Mouse (Mus musculus) 3T3-L1 (cell line): ENCODE measurements around the gene Myo5a.

Experiments
- DNase-seq: peaks from one replicate; pipeline ENCODE4 v3.0.0-alpha.2; 2015; ENCODE audit warnings: low read depth, low spot score

Myo5a gene

GRCm38 (mm10) chr9:75247870-75248269 lies 177.1 kb downstream of the Myo5a start:
- DNase-seq: no peak

- DNase-seq: no peak
Observed at GRCm38 (mm10) chr9:75248359-75248758, 177.5 kb downstream of the Myo5a start.

- DNase-seq: no peak
Observed at GRCm38 (mm10) chr9:75248874-75249273, 178.1 kb downstream of the Myo5a start.

- peak; percentile 64 for DNase-seq
Observed at GRCm38 (mm10) chr9:75253158-75253557, 182.3 kb downstream of the Myo5a start.

GRCm38 (mm10) chr9:75253766-75254165 lies 183.0 kb downstream of the Myo5a start:
- DNase-seq: no peak

- no peak for DNase-seq
Observed at GRCm38 (mm10) chr9:75254196-75254955, 183.6 kb downstream of the Myo5a start.

GRCm38 (mm10) chr9:75255820-75256545 lies 185.2 kb downstream of the Myo5a start:
- no peak for DNase-seq

- no peak for DNase-seq
Observed at GRCm38 (mm10) chr9:75258792-75259191, 188.0 kb downstream of the Myo5a start.

GRCm38 (mm10) chr9:75259656-75260055 lies 188.8 kb downstream of the Myo5a start:
- no peak for DNase-seq

- no peak for DNase-seq
Observed at GRCm38 (mm10) chr9:75261332-75261872, 190.6 kb downstream of the Myo5a start.

GRCm38 (mm10) chr9:75262235-75262826 lies 191.5 kb downstream of the Myo5a start:
- peak; percentile 35 for DNase-seq

GRCm38 (mm10) chr9:75264008-75264718 lies 193.3 kb downstream of the Myo5a start:
- DNase-seq: peak; percentile 88

- no peak for DNase-seq
Observed at GRCm38 (mm10) chr9:75267147-75267546, 196.3 kb downstream of the Myo5a start.

GRCm38 (mm10) chr9:75270382-75270781 lies 199.6 kb downstream of the Myo5a start:
- no peak for DNase-seq

GRCm38 (mm10) chr9:75271539-75271938 lies 200.7 kb downstream of the Myo5a start:
- no peak for DNase-seq
